Mouse (Mus musculus) forebrain, embryonic 11.5 days (tissue): ENCODE data around the gene Smchd1. TPM values are rescaled to one million over a fixed set of nuclear protein-coding genes. Genes with fewer than 3 reads are reported as not detected.
"Not testable (repeated sequence)": the region's sequence is repeated elsewhere in the genome, so short reads cannot be mapped to it uniquely, and the experiment has no call there.

Experiments
- ATAC-seq: fragments of 200-750 bp; cut with Nextera tagmentation; replicated peaks from 2 replicates; pipeline ENCODE4 v1.8.0; 2017; ENCODE audit warnings: moderate TSS enrichment; ENCODE audit not compliant: low FRiP score
- DNase-seq: peaks from one replicate; pipeline ENCODE4 v3.0.0-alpha.2; 2017; ENCODE audit warnings: low spot score
- H3K27ac ChIP-seq: fragments of 300-500 bp; sonication (generic); 2 replicates; pipeline ENCODE4 v1.5.1; 2014; ENCODE audit warnings: low read depth, low read length
- H3K27me3 ChIP-seq: fragments of 300-500 bp; sonication (generic); 2 replicates; pipeline ENCODE4 v1.6.1; 2014; ENCODE audit warnings: mild to moderate bottlenecking, low read length, mixed read lengths; ENCODE audit not compliant: control insufficient read depth, insufficient read depth
- H3K36me3 ChIP-seq: fragments of 300-500 bp; sonication (generic); 2 replicates; pipeline ENCODE4 v1.6.1; 2014; ENCODE audit warnings: mild to moderate bottlenecking, low read length, moderate library complexity, mixed read lengths; ENCODE audit not compliant: control insufficient read depth, insufficient read depth
- H3K4me1 ChIP-seq: fragments of 300-500 bp; sonication (generic); replicated peaks from 2 replicates; pipeline ENCODE4 v1.6.1; 2014; ENCODE audit warnings: low read length, mixed read lengths; ENCODE audit not compliant: control insufficient read depth, insufficient read depth
- H3K4me2 ChIP-seq: fragments of 300-500 bp; sonication (generic); 2 replicates; pipeline ENCODE4 v1.6.1; 2014; ENCODE audit warnings: low read depth, mild to moderate bottlenecking, low read length, moderate library complexity, mixed read lengths; ENCODE audit not compliant: severe bottlenecking
- H3K4me3 ChIP-seq: fragments of 300-500 bp; sonication (generic); 2 replicates; pipeline ENCODE4 v1.5.1; 2014; ENCODE audit warnings: low read depth, low read length
- H3K9ac ChIP-seq: fragments of 300-500 bp; sonication (generic); 2 replicates; pipeline ENCODE4 v1.6.1; 2014; ENCODE audit warnings: low read length
- H3K9me3 ChIP-seq: fragments of 300-500 bp; sonication (generic); 2 replicates; pipeline ENCODE4 v1.6.1; 2016; ENCODE audit warnings: low read length, mixed read lengths; ENCODE audit not compliant: control insufficient read depth
- WGBS: fragments of 180-500 bp; shearing (Covaris S2); extraction: QIAGEN DNeasy Blood & Tissue Kit; methylation state at CpG from one replicate; pipeline ENCODE4 v1.1.7; 2014; 5-methylcytosine and 5-hydroxymethylcytosine counted together
- polyA plus RNA-seq: library from polyadenylated mRNA; unstranded; fragments of >200 nt; fragmentation: Nextera tagmentation; extraction: Ambion mirVana; gene quantifications from 2 replicates; pipeline ENCODE4 v1.2.1, GENCODE M21; 2014

Smchd1 gene
- polyA plus RNA-seq, 1 experiment from 2014 or later, result 92.9 TPM

DNA sequence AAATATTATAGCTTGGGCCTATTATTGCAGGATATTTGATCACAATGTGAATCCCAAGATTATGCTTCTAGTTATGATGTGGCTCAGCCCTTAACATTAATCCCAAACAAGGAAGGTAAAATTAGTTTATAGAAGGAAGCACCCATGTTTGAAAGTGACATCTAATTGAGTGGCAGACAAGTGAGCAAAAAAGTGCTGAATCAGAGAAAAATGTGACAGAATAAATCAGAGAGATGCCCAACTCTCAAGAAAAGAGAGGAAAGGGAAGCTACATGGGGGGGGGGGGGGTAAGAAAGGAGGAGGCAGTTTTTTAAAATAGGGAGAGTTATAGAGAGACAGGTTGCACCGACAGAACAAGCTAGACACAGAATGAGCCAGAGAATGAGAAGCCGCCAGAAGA, 3.9 kb downstream of the Smchd1 start:
- Histone ChIP-seq H3K4me2 (no peak overlapping the region), H3K9ac (no peak overlapping the region), H3K9me3 (no peaks in the 10 kb centered on the region), H3K36me3 (no peaks in the 10 kb centered on the region), H3K27me3 (no peaks in the 10 kb centered on the region), H3K27ac (no peak overlapping the region), H3K4me1 (peaks cover 4% of the 10 kb centered on the region; the same call in 1 of the 2 replicates), H3K4me3 (no peak overlapping the region)
- no peak for ATAC-seq
- DNase-seq, result no peak
- 83% methylated on average over 2 of the region's 2 CpGs for WGBS

- Histone ChIP-seq H3K4me2 (no peak overlapping the region), H3K9me3 (no peaks in the 10 kb centered on the region), H3K4me3 (no peak overlapping the region), H3K36me3 (peaks cover 2% of the 10 kb centered on the region; the same call in 1 of the 2 replicates), H3K27ac (no peak overlapping the region), H3K4me1 (no peaks in the 10 kb centered on the region), H3K9ac (no peak overlapping the region), H3K27me3 (no peaks in the 10 kb centered on the region)
- no peak for DNase-seq
- no peak for ATAC-seq
- 89% methylated on average over 3 of the region's 3 CpGs for WGBS
Observed at GRCm38 (mm10) chr17:71460312-71460711, 14.8 kb downstream of the Smchd1 start.

- WGBS, result 97% methylated on average over 2 of the region's 2 CpGs
- no peak within 1 kb of the TSS for H3K4me2 ChIP-seq
- no peak within 1 kb of the TSS for H3K27ac ChIP-seq
- no peak for DNase-seq
- H3K9me3 ChIP-seq, result no peaks in the 10 kb centered on the region
- no peak within 1 kb of the TSS for H3K4me3 ChIP-seq
- H3K36me3 ChIP-seq, result peaks cover 2% of the 10 kb centered on the region; the same call in 1 of the 2 replicates
- H3K27me3 ChIP-seq, result no peaks in the 10 kb centered on the region
- ATAC-seq, result no peak
- H3K9ac ChIP-seq, result no peak within 1 kb of the TSS
- no peaks in the 10 kb centered on the region for H3K4me1 ChIP-seq
Observed at GRCm38 (mm10) chr17:71459818-71460217, 15.3 kb downstream of the Smchd1 start, which contains the start of gene Gm4707. Gene Gm4707, minus strand, starts transcription at chr17:71459918.

GRCm38 (mm10) chr17:71457361-71457760, 17.8 kb downstream of the Smchd1 start:
- not testable (repeated sequence) for ATAC-seq, H3K9ac ChIP-seq, DNase-seq, H3K4me1 ChIP-seq, H3K4me3 ChIP-seq, H3K27me3 ChIP-seq, H3K9me3 ChIP-seq, H3K27ac ChIP-seq, H3K4me2 ChIP-seq, H3K36me3 ChIP-seq
- WGBS, result 97% methylated on average over 6 of the region's 6 CpGs

DNA sequence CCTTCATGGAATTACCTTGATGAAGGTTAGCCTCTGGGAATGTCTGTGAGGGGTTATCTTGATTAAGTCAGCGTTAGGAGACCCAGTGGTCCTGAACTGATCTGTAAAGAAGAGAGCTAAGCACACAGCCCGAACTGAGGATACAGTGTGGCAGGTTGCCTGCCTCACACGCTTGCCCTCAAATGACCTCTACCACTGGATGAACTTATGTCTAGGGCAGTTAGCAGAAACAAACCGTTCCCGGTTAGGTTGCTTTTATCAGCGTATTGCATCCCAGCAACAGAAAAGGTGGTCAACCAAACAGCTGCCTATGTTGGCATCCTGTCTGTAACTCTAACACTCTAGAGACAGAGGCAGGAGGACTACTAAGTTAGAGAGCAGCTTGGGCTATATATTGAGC, 30.0 kb downstream of the Smchd1 start:
- no peak for DNase-seq
- 96% methylated on average over 6 of the region's 6 CpGs for WGBS
- Histone ChIP-seq H3K36me3 (peaks cover 9% of the 10 kb centered on the region; the same call in 1 of the 2 replicates), H3K27ac (no peak overlapping the region), H3K4me1 (no peaks in the 10 kb centered on the region), H3K9me3 (no peaks in the 10 kb centered on the region), H3K27me3 (no peaks in the 10 kb centered on the region), H3K9ac (no peak overlapping the region), H3K4me3 (no peak overlapping the region), H3K4me2 (no peak overlapping the region)
- ATAC-seq, result no peak

GRCm38 (mm10) chr17:71444718-71445117, 30.4 kb downstream of the Smchd1 start:
- DNase-seq (no peak), ATAC-seq (no peak)
- Histone ChIP-seq H3K9me3 (no peaks in the 10 kb centered on the region), H3K9ac (no peak overlapping the region), H3K27ac (no peak overlapping the region), H3K4me1 (no peaks in the 10 kb centered on the region), H3K4me3 (no peak overlapping the region), H3K36me3 (peaks cover 9% of the 10 kb centered on the region; the same call in 1 of the 2 replicates), H3K27me3 (no peaks in the 10 kb centered on the region), H3K4me2 (no peak overlapping the region)
- 86% methylated on average over 2 of the region's 2 CpGs for WGBS

DNA sequence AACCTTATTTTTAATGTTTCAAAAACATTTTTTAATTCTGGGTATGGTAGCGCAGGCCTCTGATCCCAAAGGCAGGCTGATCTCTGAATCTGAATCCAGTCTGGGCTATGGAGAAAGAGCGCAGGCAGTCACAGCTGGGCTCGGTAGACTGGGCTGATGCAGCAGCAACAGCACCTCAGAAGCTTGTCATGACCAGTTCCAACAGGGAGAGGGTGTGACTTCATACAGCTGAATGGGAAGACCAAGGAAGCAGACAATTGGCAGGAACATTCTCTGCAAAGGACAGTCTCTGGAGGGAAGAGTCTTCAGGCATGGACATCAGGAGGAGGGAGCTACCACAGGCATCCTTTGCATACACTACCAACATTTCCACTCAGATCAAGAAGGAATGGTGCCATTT, 31.0 kb downstream of the Smchd1 start:
- DNase-seq (no peak), ATAC-seq (no peak)
- Histone ChIP-seq H3K4me2 (no peak overlapping the region), H3K36me3 (peaks cover 9% of the 10 kb centered on the region; the same call in 1 of the 2 replicates), H3K4me3 (no peak overlapping the region), H3K9me3 (no peaks in the 10 kb centered on the region), H3K9ac (no peak overlapping the region), H3K27ac (no peak overlapping the region), H3K4me1 (no peaks in the 10 kb centered on the region), H3K27me3 (no peaks in the 10 kb centered on the region)
- WGBS, result 98% methylated on average over 3 of the region's 3 CpGs

DNA sequence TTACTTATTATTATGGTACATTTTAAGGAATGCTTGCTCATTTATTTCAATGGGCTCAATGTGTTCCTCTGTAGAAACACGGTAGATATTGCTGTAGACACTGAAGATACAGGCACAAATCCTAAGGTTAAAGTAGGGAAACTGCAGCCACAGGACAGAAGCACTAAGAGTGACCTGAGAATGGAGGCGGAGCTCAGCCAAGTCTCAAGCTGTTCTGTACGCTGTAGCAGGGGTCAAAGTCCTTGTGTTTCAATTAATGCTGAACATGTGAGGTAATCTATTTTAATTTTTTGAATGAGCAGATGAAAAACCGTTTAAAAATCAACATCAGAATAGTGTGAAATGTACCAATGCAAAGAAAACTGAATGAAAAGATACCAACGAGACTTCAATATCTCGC, 31.9 kb downstream of the Smchd1 start:
- DNase-seq (no peak), ATAC-seq (no peak)
- no peak overlapping the region for H3K27ac ChIP-seq
- WGBS, result 90% methylated on average over 6 of the region's 6 CpGs
- no peak overlapping the region for H3K4me3 ChIP-seq
- H3K36me3 ChIP-seq, result peaks cover 9% of the 10 kb centered on the region; the same call in 1 of the 2 replicates
- no peaks in the 10 kb centered on the region for H3K4me1 ChIP-seq
- H3K27me3 ChIP-seq, result no peaks in the 10 kb centered on the region
- no peak overlapping the region for H3K9ac ChIP-seq
- no peak overlapping the region for H3K4me2 ChIP-seq
- no peaks in the 10 kb centered on the region for H3K9me3 ChIP-seq

GRCm38 (mm10) chr17:71422502-71422901, 52.6 kb downstream of the Smchd1 start:
- not testable (repeated sequence) for H3K9ac ChIP-seq, ATAC-seq, H3K9me3 ChIP-seq, DNase-seq, H3K27ac ChIP-seq, H3K4me2 ChIP-seq, H3K4me3 ChIP-seq, H3K4me1 ChIP-seq, H3K27me3 ChIP-seq
- peaks cover 19% of the 10 kb centered on the region for H3K36me3 ChIP-seq
- 96% methylated on average over 2 of the region's 2 CpGs for WGBS
